Mouse (Mus musculus): ENCODE data around the gene Rptn. TPM values are rescaled to one million over a fixed set of nuclear protein-coding genes. Genes with fewer than 3 reads are reported as not detected.

Gene Rptn
- 0.01 TPM in 1 of 2 replicates, not detected in the other for polyA plus RNA-seq (2012)

DNA sequence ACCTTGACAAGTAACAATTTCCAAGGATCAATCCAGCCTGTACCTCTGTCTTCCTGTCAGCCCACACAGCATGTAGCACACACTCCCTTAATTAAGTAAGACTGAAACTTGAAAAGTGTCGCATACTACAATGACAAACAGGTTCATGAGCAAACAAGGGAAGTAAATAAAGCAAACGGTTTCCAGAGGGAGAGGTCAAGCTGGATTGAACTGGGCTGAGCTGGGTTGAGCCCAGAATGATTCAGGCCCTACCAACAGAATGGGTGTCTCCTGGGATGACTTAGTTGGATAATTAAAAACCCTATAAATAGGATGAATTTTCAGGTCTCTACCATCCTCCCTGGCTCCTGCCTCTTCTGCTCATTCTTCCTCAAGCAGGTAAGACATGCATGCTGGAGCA lies at the start of gene Rptn:
TSS of gene Rptn (plus strand) at position 334 of the 400 bp plus-strand sequence.

DNA sequence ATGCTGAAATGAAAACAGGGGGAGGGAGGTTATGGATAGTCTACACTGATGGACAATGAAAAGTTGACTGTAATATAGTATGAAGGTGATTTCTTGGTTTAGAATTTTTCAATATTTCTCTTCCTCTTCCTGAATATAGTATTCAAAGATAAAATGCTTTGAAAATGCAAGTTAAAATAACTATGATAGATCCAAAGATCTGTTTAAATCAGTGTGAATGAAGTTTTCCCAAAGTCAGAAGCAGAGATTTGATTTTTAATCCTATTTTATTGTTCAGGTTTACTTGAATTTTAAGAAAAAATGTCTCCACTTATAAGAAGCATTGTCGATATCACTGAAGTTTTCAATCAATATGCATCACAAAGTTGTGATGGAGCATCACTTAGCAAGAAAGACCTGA lies 48.5 kb downstream of the Rptn start, which contains the start of gene Tchh:
TSS of gene Tchh (plus strand) at position 301 of the 400 bp plus-strand sequence.

Other genes with a start within 250 kb of the Rptn start
- gene Crnn, start 248.9 kb upstream of the Rptn start, polyA plus RNA-seq (2012), result not detected in 2 replicates
- not detected in 2 replicates for gene Flg2, start 196.4 kb upstream of the Rptn start, polyA plus RNA-seq (2012)
- 0.18 TPM in 1 of 2 replicates, not detected in the other for gene Flg, start 120.2 kb upstream of the Rptn start, polyA plus RNA-seq (2012)
- not detected in 2 replicates for gene Hrnr, start 74.0 kb upstream of the Rptn start, polyA plus RNA-seq (2012)
- 0.28 and 0.43 TPM in 2 replicates for gene Tchh, start 48.6 kb downstream of the Rptn start, polyA plus RNA-seq (2012)
- gene Tchhl1, start 75.1 kb downstream of the Rptn start, polyA plus RNA-seq (2012), result not detected in 2 replicates
- 119 and 171 TPM in 2 replicates for gene S100a11, start 126.8 kb downstream of the Rptn start, polyA plus RNA-seq (2012)
- gene S100a10, start 161.4 kb downstream of the Rptn start, polyA plus RNA-seq (2012), result 50.6 and 60.4 TPM in 2 replicates

Measured in megakaryocyte-erythroid progenitor cell, adult 5 weeks (primary cell).